Mouse (Mus musculus) lung, embryonic 14.5 days (tissue): ENCODE data around the gene Abhd11. TPM values are rescaled to one million over a fixed set of nuclear protein-coding genes. Genes with fewer than 3 reads are reported as not detected.

Experiments
- ATAC-seq: fragments of 200-750 bp; cut with Nextera tagmentation; 2 replicates; pipeline ENCODE4 v1.8.0; 2017; ENCODE audit warnings: mild to moderate bottlenecking, moderate TSS enrichment, moderate library complexity; ENCODE audit not compliant: insufficient read depth
- DNase-seq: peaks from one replicate; pipeline ENCODE4 v3.0.0-alpha.2; 2015
- H3K27ac ChIP-seq: fragments of 300-500 bp; sonication (generic); 2 replicates; pipeline ENCODE4 v1.5.1; 2014; ENCODE audit warnings: low read depth, mild to moderate bottlenecking, moderate library complexity
- H3K27me3 ChIP-seq: fragments of 300-500 bp; sonication (generic); 2 replicates; pipeline ENCODE4 v1.6.1; 2014; ENCODE audit warnings: low read length, control low read depth; ENCODE audit not compliant: insufficient read depth
- H3K36me3 ChIP-seq: fragments of 300-500 bp; sonication (generic); 2 replicates; pipeline ENCODE4 v1.6.1; 2014; ENCODE audit warnings: control low read depth; ENCODE audit not compliant: insufficient read depth
- H3K4me1 ChIP-seq: fragments of 300-500 bp; sonication (generic); 2 replicates; pipeline ENCODE4 v1.6.1; 2014; ENCODE audit warnings: antibody characterized with exemption, control low read depth; ENCODE audit not compliant: insufficient read depth
- H3K4me2 ChIP-seq: fragments of 300-500 bp; sonication (generic); 2 replicates; pipeline ENCODE4 v1.6.1; 2014; ENCODE audit warnings: mild to moderate bottlenecking
- H3K4me3 ChIP-seq: fragments of 300-500 bp; sonication (generic); 2 replicates; pipeline ENCODE4 v1.5.1; 2014; ENCODE audit warnings: low read depth, low read length
- H3K9ac ChIP-seq: fragments of 300-500 bp; sonication (generic); 2 replicates; pipeline ENCODE4 v1.6.1; 2014
- H3K9me3 ChIP-seq: fragments of 300-500 bp; sonication (generic); 2 replicates; pipeline ENCODE4 v1.6.1; 2016; ENCODE audit warnings: low read depth, low read length, control low read depth
- CTCF ChIP-seq: IDR thresholded peaks from 2 replicates; pipeline ENCODE4 v1.5.1; 2016; ENCODE audit warnings: antibody characterized with exemption, low read depth
- WGBS: fragments of 180-500 bp; shearing (Covaris S2); extraction: QIAGEN DNeasy Blood & Tissue Kit; methylation state at CpG from one replicate; pipeline ENCODE4 v1.1.7; 2014; 5-methylcytosine and 5-hydroxymethylcytosine counted together
- polyA plus RNA-seq: library from polyadenylated mRNA; unstranded; fragments of >200 nt; fragmentation: Nextera tagmentation; extraction: Ambion mirVana; gene quantifications from 2 replicates; pipeline ENCODE4 v1.2.1, GENCODE M21; 2014

Gene Abhd11
- polyA plus RNA-seq, 1 experiment from 2014 or later, result 71.0 TPM

DNA sequence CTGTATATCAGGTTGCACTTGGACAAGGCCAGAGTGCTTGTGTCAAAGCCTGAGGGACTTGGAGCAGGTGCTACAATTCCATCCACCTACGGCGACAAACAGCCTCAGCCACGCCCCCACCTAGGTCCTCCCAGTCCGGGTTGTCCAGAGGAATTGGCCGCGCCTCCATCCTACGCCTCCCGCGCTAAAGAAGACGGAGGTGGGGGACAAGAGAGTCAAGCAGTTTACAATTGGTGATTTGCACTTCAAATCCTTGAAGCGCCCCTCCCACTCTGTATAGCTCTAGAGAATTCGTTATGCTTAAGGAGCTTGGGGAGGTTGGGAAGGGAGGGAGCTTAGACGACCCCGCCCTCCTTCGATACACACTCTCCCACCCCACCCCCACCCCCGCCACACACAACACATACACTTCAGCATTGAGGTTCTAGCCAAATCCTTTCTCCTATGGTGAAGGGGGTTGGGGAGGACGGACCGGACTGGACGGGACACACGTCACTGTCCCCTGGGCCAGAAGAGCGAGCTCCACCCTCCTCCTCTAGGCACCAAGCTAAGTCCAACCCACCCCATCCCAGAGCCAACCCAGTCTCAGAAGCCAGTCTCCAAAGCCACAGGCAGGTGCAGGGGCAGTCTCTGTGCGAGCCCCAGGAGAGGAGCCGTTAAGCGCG, 23.2 kb upstream of the Abhd11 start, which contains the start of gene Cldn3:
Cldn3 (plus strand) TSS at position 582 of the 665 bp plus-strand sequence.
- Histone ChIP-seq H3K4me3 (peak within 1 kb of the TSS; percentile 52), H3K36me3 (no peaks in the 10 kb centered on the region), H3K9me3 (no peaks in the 10 kb centered on the region), H3K4me1 (no peaks in the 10 kb centered on the region), H3K27ac (peak within 1 kb of the TSS; percentile 95), H3K9ac (peak within 1 kb of the TSS; percentile 76), H3K4me2 (peak within 1 kb of the TSS; percentile 62), H3K27me3 (peaks cover 39% of the 10 kb centered on the region)
- peak; percentile 93 for ATAC-seq
- WGBS, result under 1% methylated on average over 25 of the region's 25 CpGs
- DNase-seq, result peak; percentile 82
- TF ChIP-seq CTCF, result no peak

DNA sequence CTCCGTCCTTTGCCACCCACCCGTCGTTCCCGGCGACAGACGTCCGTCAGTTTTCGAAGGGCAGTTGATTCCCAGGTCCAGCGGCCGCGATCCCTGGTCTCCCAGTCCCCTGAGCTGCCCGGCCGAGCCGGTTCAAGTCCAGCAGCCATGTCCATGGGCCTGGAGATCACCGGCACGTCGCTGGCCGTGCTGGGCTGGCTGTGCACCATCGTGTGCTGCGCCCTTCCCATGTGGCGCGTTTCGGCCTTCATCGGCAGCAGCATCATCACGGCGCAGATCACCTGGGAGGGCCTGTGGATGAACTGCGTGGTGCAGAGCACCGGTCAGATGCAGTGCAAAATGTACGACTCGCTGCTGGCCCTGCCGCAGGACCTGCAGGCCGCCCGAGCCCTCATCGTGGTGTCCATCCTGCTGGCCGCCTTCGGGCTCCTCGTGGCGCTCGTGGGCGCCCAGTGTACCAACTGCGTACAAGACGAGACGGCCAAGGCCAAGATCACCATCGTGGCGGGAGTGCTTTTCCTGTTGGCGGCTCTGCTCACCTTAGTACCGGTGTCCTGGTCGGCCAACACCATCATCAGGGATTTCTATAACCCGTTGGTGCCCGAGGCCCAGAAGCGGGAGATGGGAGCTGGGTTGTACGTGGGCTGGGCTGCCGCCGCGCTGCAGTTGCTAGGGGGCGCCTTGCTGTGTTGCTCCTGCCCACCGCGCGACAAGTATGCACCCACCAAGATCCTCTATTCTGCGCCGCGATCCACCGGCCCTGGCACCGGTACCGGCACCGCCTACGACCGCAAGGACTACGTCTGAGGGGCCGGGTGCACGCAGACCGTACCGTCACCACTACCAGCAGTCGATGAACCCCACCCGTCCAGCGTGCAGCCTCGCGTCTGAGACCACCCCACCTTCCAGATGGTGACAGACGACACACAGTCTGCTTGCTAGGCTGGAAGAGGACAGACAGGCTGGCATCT, 22.4 kb upstream of the Abhd11 start:
- no peaks in the 10 kb centered on the region for H3K36me3 ChIP-seq
- H3K9ac ChIP-seq, result peak overlapping the region; percentile 76
- H3K27ac ChIP-seq, result peak overlapping the region; percentile 95
- DNase-seq (peak; percentile 52), ATAC-seq (peak; percentile 12; the same call in 1 of the 2 replicates)
- 4% methylated on average over 79 of the region's 79 CpGs for WGBS
- peak; percentile 39 for TF ChIP-seq CTCF
- peak overlapping the region; percentile 52 for H3K4me3 ChIP-seq
- H3K27me3 ChIP-seq, result peaks cover 39% of the 10 kb centered on the region
- H3K4me1 ChIP-seq, result no peaks in the 10 kb centered on the region
- peak overlapping the region; percentile 62 for H3K4me2 ChIP-seq
- H3K9me3 ChIP-seq, result no peaks in the 10 kb centered on the region

DNA sequence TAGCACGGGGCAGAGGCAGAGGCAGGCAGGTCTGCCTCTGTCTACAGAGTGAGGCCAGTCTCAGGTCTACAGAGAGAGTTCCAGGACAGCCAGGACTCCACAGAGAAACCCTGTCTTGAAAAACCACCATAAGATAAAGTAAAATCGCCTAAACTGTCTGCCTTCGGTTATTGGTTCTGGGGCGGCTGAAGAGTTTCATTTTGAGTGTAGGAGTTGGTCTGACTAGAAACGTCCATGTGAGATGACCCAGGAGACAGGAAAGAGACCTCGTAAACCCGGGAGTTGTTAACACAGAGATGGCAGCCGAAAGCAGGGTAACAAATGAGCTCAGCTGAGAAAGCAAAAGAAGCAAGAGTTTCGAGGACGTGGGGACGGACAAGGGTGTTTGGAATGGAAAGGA, 19.8 kb upstream of the Abhd11 start:
- DNase-seq (no peak), ATAC-seq (no peak)
- Histone ChIP-seq H3K4me3 (peak overlapping the region; percentile 52), H3K9ac (peak overlapping the region; percentile 23; the same call in 1 of the 2 replicates), H3K9me3 (no peaks in the 10 kb centered on the region), H3K4me1 (no peaks in the 10 kb centered on the region), H3K4me2 (peak overlapping the region; percentile 62), H3K27ac (0 out of 2 replicates have a peak overlapping the region, but pooled peaks have one; percentile 26), H3K27me3 (peaks cover 39% of the 10 kb centered on the region), H3K36me3 (no peaks in the 10 kb centered on the region)
- no peak for TF ChIP-seq CTCF
- 49% methylated on average over 11 of the region's 11 CpGs for WGBS

- no peak for TF ChIP-seq CTCF
- peaks cover 34% of the 10 kb centered on the region for H3K27me3 ChIP-seq
- DNase-seq, result peak; percentile 47
- no peak overlapping the region for H3K4me3 ChIP-seq
- 44% methylated on average over 6 of the region's 6 CpGs for WGBS
- H3K27ac ChIP-seq, result no peak overlapping the region
- H3K4me2 ChIP-seq, result peak overlapping the region; percentile 62
- H3K4me1 ChIP-seq, result no peaks in the 10 kb centered on the region
- ATAC-seq, result no peak
- no peak overlapping the region for H3K9ac ChIP-seq
- no peaks in the 10 kb centered on the region for H3K9me3 ChIP-seq
- no peaks in the 10 kb centered on the region for H3K36me3 ChIP-seq
Measured at GRCm38 (mm10) chr5:134989741-134990140, 19.2 kb upstream of the Abhd11 start.

GRCm38 (mm10) chr5:134992566-134992965, 16.4 kb upstream of the Abhd11 start:
- H3K4me2 ChIP-seq, result no peak overlapping the region
- no peaks in the 10 kb centered on the region for H3K4me1 ChIP-seq
- no peaks in the 10 kb centered on the region for H3K36me3 ChIP-seq
- TF ChIP-seq CTCF, result no peak
- WGBS, result 65% methylated on average over 5 of the region's 5 CpGs
- H3K9me3 ChIP-seq, result no peaks in the 10 kb centered on the region
- H3K27me3 ChIP-seq, result peaks cover 5% of the 10 kb centered on the region
- ATAC-seq, result no peak
- peak overlapping the region; percentile 36; the same call in 1 of the 2 replicates for H3K27ac ChIP-seq
- no peak for DNase-seq
- H3K9ac ChIP-seq, result no peak overlapping the region
- no peak overlapping the region for H3K4me3 ChIP-seq

GRCm38 (mm10) chr5:134998359-134998758, 10.6 kb upstream of the Abhd11 start:
- Histone ChIP-seq H3K27ac (peak overlapping the region; percentile 50; the same call in 1 of the 2 replicates), H3K9ac (no peak overlapping the region), H3K4me1 (0 out of 2 replicates have a peak, but pooled peaks cover 11% of the 10 kb centered on the region), H3K36me3 (no peaks in the 10 kb centered on the region), H3K9me3 (no peaks in the 10 kb centered on the region), H3K4me3 (no peak overlapping the region), H3K4me2 (no peak overlapping the region), H3K27me3 (no peaks in the 10 kb centered on the region)
- no peak for TF ChIP-seq CTCF
- WGBS, result 55% methylated on average over 6 of the region's 6 CpGs
- no peak for DNase-seq
- ATAC-seq, result no peak
